Mouse (Mus musculus): ENCODE measurements around the gene Efna5. TPM values are rescaled to one million over a fixed set of nuclear protein-coding genes. Genes with fewer than 3 reads are reported as not detected.

Gene Efna5
- polyA plus RNA-seq, 1 experiment, result 0.46 TPM

GRCm38 (mm10) chr17:62782826-62783404 lies 98.2 kb downstream of the Efna5 start:
- Histone ChIP-seq H3K4me1 (ENCODE audit: control insufficient read depth, insufficient read depth, insufficient read length, low read length) (no peaks in the 10 kb centered on the region), H3K4me3 (ENCODE audit: low read depth, low read length) (no peak overlapping the region), H3K27me3 (ENCODE audit: control insufficient read depth, insufficient read depth, low read length) (no peaks in the 10 kb centered on the region), H3K27ac (ENCODE audit: insufficient read depth, low read depth, low read length) (no peak overlapping the region), H3K36me3 (ENCODE audit: control insufficient read depth, insufficient read depth, low read length) (no peaks in the 10 kb centered on the region)
- 60% methylated on average over 13 of the region's 13 CpGs for WGBS
- TF ChIP-seq POLR2A (IDR thresholded peaks at IDR 0.05; ENCODE audit: low read depth, low read length), result no peak
- no peak for TF ChIP-seq CTCF (IDR thresholded peaks at IDR 0.05; ENCODE audit: extremely low read depth, insufficient read length, insufficient replicate concordance, low read depth, low read length)

- Histone ChIP-seq H3K27me3 (ENCODE audit: control insufficient read depth, insufficient read depth, low read length) (no peaks in the 10 kb centered on the region), H3K4me1 (ENCODE audit: control insufficient read depth, insufficient read depth, insufficient read length, low read length) (no peaks in the 10 kb centered on the region), H3K4me3 (ENCODE audit: low read depth, low read length) (no peak overlapping the region), H3K27ac (ENCODE audit: insufficient read depth, low read depth, low read length) (no peak overlapping the region), H3K36me3 (ENCODE audit: control insufficient read depth, insufficient read depth, low read length) (no peaks in the 10 kb centered on the region)
- 86% methylated on average over 5 of the region's 6 CpGs for WGBS
- TF ChIP-seq POLR2A (IDR thresholded peaks at IDR 0.05; ENCODE audit: low read depth, low read length) (no peak), CTCF (IDR thresholded peaks at IDR 0.05; ENCODE audit: extremely low read depth, insufficient read length, insufficient replicate concordance, low read depth, low read length) (no peak)
These were observed 100.0 kb downstream of the Efna5 start for GRCm38 (mm10) chr17:62781120-62781519.

- no peaks in the 10 kb centered on the region for H3K27me3 ChIP-seq (ENCODE audit: control insufficient read depth, insufficient read depth, low read length)
- TF ChIP-seq CTCF (IDR thresholded peaks at IDR 0.05; ENCODE audit: extremely low read depth, insufficient read length, insufficient replicate concordance, low read depth, low read length), result no peak
- no peak for TF ChIP-seq POLR2A (IDR thresholded peaks at IDR 0.05; ENCODE audit: low read depth, low read length)
- H3K4me1 ChIP-seq (ENCODE audit: control insufficient read depth, insufficient read depth, insufficient read length, low read length), result no peaks in the 10 kb centered on the region
- no peak overlapping the region for H3K4me3 ChIP-seq (ENCODE audit: low read depth, low read length)
- H3K36me3 ChIP-seq (ENCODE audit: control insufficient read depth, insufficient read depth, low read length), result no peaks in the 10 kb centered on the region
- H3K27ac ChIP-seq (ENCODE audit: insufficient read depth, low read depth, low read length), result no peak overlapping the region
- 45% methylated on average over 10 of the region's 10 CpGs for WGBS
These were observed 103.1 kb downstream of the Efna5 start for GRCm38 (mm10) chr17:62777858-62778564.

- H3K27me3 ChIP-seq (ENCODE audit: control insufficient read depth, insufficient read depth, low read length), result no peaks in the 10 kb centered on the region
- H3K4me3 ChIP-seq (ENCODE audit: low read depth, low read length), result no peak overlapping the region
- H3K4me1 ChIP-seq (ENCODE audit: control insufficient read depth, insufficient read depth, insufficient read length, low read length), result no peaks in the 10 kb centered on the region
- H3K36me3 ChIP-seq (ENCODE audit: control insufficient read depth, insufficient read depth, low read length), result no peaks in the 10 kb centered on the region
- no peak overlapping the region for H3K27ac ChIP-seq (ENCODE audit: insufficient read depth, low read depth, low read length)
- TF ChIP-seq CTCF (IDR thresholded peaks at IDR 0.05; ENCODE audit: extremely low read depth, insufficient read length, insufficient replicate concordance, low read depth, low read length) (no peak), POLR2A (IDR thresholded peaks at IDR 0.05; ENCODE audit: low read depth, low read length) (no peak)
- 66% methylated on average over 3 of the region's 3 CpGs for WGBS
These were observed 104.4 kb downstream of the Efna5 start for GRCm38 (mm10) chr17:62776710-62777109.

GRCm38 (mm10) chr17:62775976-62776375 lies 105.1 kb downstream of the Efna5 start:
- WGBS, result 46% methylated on average over 2 of the region's 2 CpGs
- no peak overlapping the region for H3K27ac ChIP-seq (ENCODE audit: insufficient read depth, low read depth, low read length)
- TF ChIP-seq CTCF (IDR thresholded peaks at IDR 0.05; ENCODE audit: extremely low read depth, insufficient read length, insufficient replicate concordance, low read depth, low read length) (no peak), POLR2A (IDR thresholded peaks at IDR 0.05; ENCODE audit: low read depth, low read length) (no peak)

GRCm38 (mm10) chr17:62775401-62775800 lies 105.7 kb downstream of the Efna5 start:
- Histone ChIP-seq H3K36me3 (ENCODE audit: control insufficient read depth, insufficient read depth, low read length) (no peaks in the 10 kb centered on the region), H3K27ac (ENCODE audit: insufficient read depth, low read depth, low read length) (no peak overlapping the region), H3K4me1 (ENCODE audit: control insufficient read depth, insufficient read depth, insufficient read length, low read length) (no peaks in the 10 kb centered on the region), H3K4me3 (ENCODE audit: low read depth, low read length) (no peak overlapping the region), H3K27me3 (ENCODE audit: control insufficient read depth, insufficient read depth, low read length) (no peaks in the 10 kb centered on the region)
- TF ChIP-seq POLR2A (IDR thresholded peaks at IDR 0.05; ENCODE audit: low read depth, low read length) (no peak), CTCF (IDR thresholded peaks at IDR 0.05; ENCODE audit: extremely low read depth, insufficient read length, insufficient replicate concordance, low read depth, low read length) (no peak)
- 80% methylated on average over 5 of the region's 5 CpGs for WGBS

More at GRCm38 (mm10) chr17:62775976-62776375, 105.1 kb downstream of the Efna5 start:
- Histone ChIP-seq H3K36me3 (ENCODE audit: control insufficient read depth, insufficient read depth, low read length) (no peaks in the 10 kb centered on the region), H3K4me3 (ENCODE audit: low read depth, low read length) (no peak overlapping the region), H3K27me3 (ENCODE audit: control insufficient read depth, insufficient read depth, low read length) (no peaks in the 10 kb centered on the region), H3K4me1 (ENCODE audit: control insufficient read depth, insufficient read depth, insufficient read length, low read length) (no peaks in the 10 kb centered on the region)

- Histone ChIP-seq H3K27me3 (ENCODE audit: control insufficient read depth, insufficient read depth, low read length) (no peaks in the 10 kb centered on the region), H3K4me3 (ENCODE audit: low read depth, low read length) (no peak overlapping the region), H3K36me3 (ENCODE audit: control insufficient read depth, insufficient read depth, low read length) (no peaks in the 10 kb centered on the region), H3K27ac (ENCODE audit: insufficient read depth, low read depth, low read length) (no peak overlapping the region), H3K4me1 (ENCODE audit: control insufficient read depth, insufficient read depth, insufficient read length, low read length) (no peaks in the 10 kb centered on the region)
- TF ChIP-seq POLR2A (IDR thresholded peaks at IDR 0.05; ENCODE audit: low read depth, low read length) (no peak), CTCF (IDR thresholded peaks at IDR 0.05; ENCODE audit: extremely low read depth, insufficient read length, insufficient replicate concordance, low read depth, low read length) (no peak)
- WGBS, result 81% methylated on average over 7 of the region's 7 CpGs
These were observed 106.4 kb downstream of the Efna5 start for GRCm38 (mm10) chr17:62774749-62775148.
